ENCODE assay signal across 8 mouse cellular contexts in the genomic region with DNA sequence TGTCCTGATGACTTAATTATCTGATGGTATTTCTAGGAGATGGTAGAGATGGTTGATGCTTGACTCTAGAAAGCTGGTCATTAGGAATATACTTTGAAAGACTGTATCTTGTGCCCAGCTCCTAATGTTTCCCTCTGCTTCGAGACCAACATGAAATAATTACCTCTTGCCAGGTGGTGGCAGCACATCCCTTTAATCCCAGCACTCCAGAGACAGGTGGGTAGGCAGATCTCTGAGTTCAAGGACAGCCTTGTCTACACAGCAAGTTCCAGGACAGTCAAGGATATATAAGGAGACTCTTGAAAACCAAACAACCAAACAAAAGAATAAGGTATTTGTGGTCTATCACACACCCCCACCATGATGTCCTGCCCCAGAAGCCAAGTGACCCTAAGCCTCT. TPM values are rescaled to one million over a fixed set of nuclear protein-coding genes. Genes with fewer than 3 reads are reported as not detected.
A peak's percentile ranks its signal among the peaks of the same experiment; 100 is the strongest.
DNase-seq lines count a peak whose midpoint lies in the region; ATAC-seq and TF ChIP-seq lines count a peak whose summit lies in the region.

No protein-coding gene starts in this region.

- no peak overlapping the region for H3K9ac ChIP-seq in forebrain, postnatal 0 days
- no peak overlapping the region for H3K9ac ChIP-seq in liver, postnatal 0 days (replicated peaks)

- H3K27ac ChIP-seq in forebrain, postnatal 0 days (ENCODE audit: low read depth, low read length): no peak overlapping the region
- H3K27ac ChIP-seq in forebrain, embryonic 10.5 days: no peak overlapping the region
- no peak overlapping the region; the same call in 1 of the 2 replicates for H3K27ac ChIP-seq in liver, postnatal 0 days (ENCODE audit: low read depth)

- TF ChIP-seq EP300 in liver, postnatal 0 days (IDR thresholded peaks at IDR 0.05; ENCODE audit: low read depth): no peak

- no peak for ATAC-seq in forebrain, postnatal 0 days
- ATAC-seq in liver, postnatal 0 days: peak; percentile 35; the same call in 1 of the 2 replicates
- ATAC-seq in activated CD4-positive, CD25-positive, alpha-beta regulatory T cell, adult 4 months: no peak

- no peaks in the 10 kb centered on the region for H3K36me3 ChIP-seq in forebrain, postnatal 0 days (ENCODE audit: insufficient read depth)
- H3K36me3 ChIP-seq in forebrain, embryonic 10.5 days (replicated peaks): peaks cover 50% of the 10 kb centered on the region
- H3K36me3 ChIP-seq in liver, postnatal 0 days (replicated peaks; ENCODE audit: insufficient read depth, low read length): 0 out of 2 replicates have a peak, but pooled peaks cover under 1% of the 10 kb centered on the region

- H3K4me2 ChIP-seq in forebrain, postnatal 0 days (ENCODE audit: low read depth): no peak overlapping the region
- no peak overlapping the region for H3K4me2 ChIP-seq in liver, postnatal 0 days (ENCODE audit: low read depth, low read length)

- WGBS in forebrain, postnatal 0 days: 61% methylated on average over 1 of the region's 1 CpGs
- 61% methylated on average over 1 of the region's 1 CpGs for WGBS in forebrain, embryonic 10.5 days
- WGBS in liver, postnatal 0 days (ENCODE audit: insufficient replicate concordance): 18% methylated on average over 1 of the region's 1 CpGs

- TF ChIP-seq CTCF in forebrain, postnatal 0 days (IDR thresholded peaks at IDR 0.05; ENCODE audit: low read depth): peak; percentile 44
- TF ChIP-seq CTCF in liver, postnatal 0 days (IDR thresholded peaks at IDR 0.05; ENCODE audit: low read depth): peak; percentile 62

- H3K4me1 ChIP-seq in forebrain, postnatal 0 days (ENCODE audit: insufficient read depth): no peaks in the 10 kb centered on the region
- no peaks in the 10 kb centered on the region for H3K4me1 ChIP-seq in forebrain, embryonic 10.5 days
- H3K4me1 ChIP-seq in liver, postnatal 0 days (ENCODE audit: insufficient read depth): peaks cover 7% of the 10 kb centered on the region; the same call in 1 of the 2 replicates

- H3K27me3 ChIP-seq in forebrain, postnatal 0 days (ENCODE audit: insufficient read depth, low read length): no peaks in the 10 kb centered on the region
- H3K27me3 ChIP-seq in forebrain, embryonic 10.5 days (ENCODE audit: poor library complexity, severe bottlenecking): no peaks in the 10 kb centered on the region
- H3K27me3 ChIP-seq in liver, postnatal 0 days (ENCODE audit: insufficient read depth, low read length): no peaks in the 10 kb centered on the region

- DNase-seq in forebrain, postnatal 0 days: no peak
- DNase-seq in forebrain, embryonic 10.5 days (ENCODE audit: extremely low spot score, low spot score): no peak
- peak; percentile 44 for DNase-seq in 3T3-L1 (ENCODE audit: low read depth, low spot score)
- DNase-seq in R1 (ENCODE audit: low read depth, low spot score): peak; percentile 63
- no peak for DNase-seq in liver, postnatal 0 days
- DNase-seq in layer of hippocampus, postnatal 10 days (ENCODE audit: low spot score in 2 of 2): no peak
- DNase-seq in right cerebral cortex, postnatal 25 days: no peak

- no peak overlapping the region for H3K4me3 ChIP-seq in forebrain, postnatal 0 days (ENCODE audit: low read depth, low read length)
- no peak overlapping the region for H3K4me3 ChIP-seq in forebrain, embryonic 10.5 days
- H3K4me3 ChIP-seq in liver, postnatal 0 days (ENCODE audit: low read depth, low read length): no peak overlapping the region

- H3K9me3 ChIP-seq in forebrain, postnatal 0 days (ENCODE audit: low read length): no peaks in the 10 kb centered on the region
- H3K9me3 ChIP-seq in forebrain, embryonic 10.5 days: no peaks in the 10 kb centered on the region
- no peaks in the 10 kb centered on the region for H3K9me3 ChIP-seq in liver, postnatal 0 days (ENCODE audit: low read length)

RNA-seq across cellular contexts. Expression of a gene that starts 17.2 kb away (rescaled TPM):
- total RNA-seq in forebrain, postnatal 0 days (2014; rRNA removed): 83.1 and 84.2 TPM in 2 replicates
- 76.6 and 78.4 TPM in 2 replicates for polyA plus RNA-seq in forebrain, postnatal 0 days (2015; fragmentation: Nextera tagmentation; extraction: Ambion mirVana)
- polyA plus RNA-seq in forebrain, embryonic 10.5 days (2016; fragmentation: Nextera tagmentation; extraction: Ambion mirVana): 115 and 118 TPM in 2 replicates
- 18.8 and 19.4 TPM in 2 replicates for polyA plus RNA-seq in liver, postnatal 0 days (2015; fragmentation: Nextera tagmentation; extraction: Ambion mirVana)
- total RNA-seq in layer of hippocampus, postnatal 10 days (2021): 10 to 100 TPM; 41.7 to 45.2 TPM
- 10 to 100 TPM; 87.5 to 89.2 TPM for polyA plus RNA-seq in activated CD4-positive, CD25-positive, alpha-beta regulatory T cell, adult 4 months (2017; shearing (Covaris generic))

RNA-seq across cellular contexts. Expression of a gene that starts 55.2 kb away (rescaled TPM):
- 21.3 and 23.2 TPM in 2 replicates for total RNA-seq in forebrain, postnatal 0 days (2014; rRNA removed)
- 11.7 and 16.4 TPM in 2 replicates for polyA plus RNA-seq in forebrain, postnatal 0 days (2015; fragmentation: Nextera tagmentation; extraction: Ambion mirVana)
- 46.7 and 47.3 TPM in 2 replicates for polyA plus RNA-seq in forebrain, embryonic 10.5 days (2016; fragmentation: Nextera tagmentation; extraction: Ambion mirVana)
- 10.9 and 12.6 TPM in 2 replicates for polyA plus RNA-seq in liver, postnatal 0 days (2015; fragmentation: Nextera tagmentation; extraction: Ambion mirVana)
- 10 to 100 TPM; 22.8 to 24.5 TPM for total RNA-seq in layer of hippocampus, postnatal 10 days (2021)
- 10 to 100 TPM; 36.8 to 40.3 TPM for polyA plus RNA-seq in activated CD4-positive, CD25-positive, alpha-beta regulatory T cell, adult 4 months (2017; shearing (Covaris generic))

RNA-seq across cellular contexts. Expression of a gene that starts 55.3 kb away (rescaled TPM):
- total RNA-seq in forebrain, postnatal 0 days (2014; rRNA removed): 14.4 and 22.2 TPM in 2 replicates
- polyA plus RNA-seq in forebrain, postnatal 0 days (2015; fragmentation: Nextera tagmentation; extraction: Ambion mirVana): 12.6 and 12.9 TPM in 2 replicates
- 18.0 and 18.9 TPM in 2 replicates for polyA plus RNA-seq in forebrain, embryonic 10.5 days (2016; fragmentation: Nextera tagmentation; extraction: Ambion mirVana)
- 17.2 and 20.6 TPM in 2 replicates for polyA plus RNA-seq in liver, postnatal 0 days (2015; fragmentation: Nextera tagmentation; extraction: Ambion mirVana)
- total RNA-seq in layer of hippocampus, postnatal 10 days (2021): 10 to 100 TPM; 12.8 to 13.4 TPM
- polyA plus RNA-seq in activated CD4-positive, CD25-positive, alpha-beta regulatory T cell, adult 4 months (2017; shearing (Covaris generic)): 10 to 100 TPM; 29.2 to 50.1 TPM

Comparison
In these comparisons a context has a peak if more than half of its experiments do, and no peak if none do; other contexts are left out.
1. DNase-seq: peak in 3T3-L1 (single experiment) and R1 (single experiment); none in forebrain, postnatal 0 days (single experiment), forebrain, embryonic 10.5 days (single experiment), liver, postnatal 0 days (single experiment), layer of hippocampus, postnatal 10 days (0 of 2) and right cerebral cortex, postnatal 25 days (single experiment).